Mouse (Mus musculus): ENCODE data around the gene Orai2. TPM values are rescaled to one million over a fixed set of nuclear protein-coding genes. Genes with fewer than 3 reads are reported as not detected.
A peak's percentile ranks its signal among the peaks of the same experiment; 100 is the strongest.
"Not testable (repeated sequence)": the region's sequence is repeated elsewhere in the genome, so short reads cannot be mapped to it uniquely, and the experiment has no call there.

The Orai2 gene
- polyA plus RNA-seq, 1 experiment = 113 TPM

- DNase-seq (ENCODE audit: low read depth in 1 of 2, low spot score in 2 of 2) = peak; percentile 91 to 96
- Histone ChIP-seq H3K27me3 (ENCODE audit: control insufficient read depth, insufficient read depth, low read length) (no peaks in the 10 kb centered on the region), H3K27ac (ENCODE audit: insufficient read depth, low read length) (peak within 1 kb of the TSS; percentile 70), H3K4me3 (ENCODE audit: extremely low read depth, insufficient read depth, insufficient read length) (peak within 1 kb of the TSS; percentile 87), H3K36me3 (ENCODE audit: control insufficient read depth, insufficient read depth, low read length) (peaks cover 2% of the 10 kb centered on the region), H3K4me1 (ENCODE audit: control insufficient read depth, insufficient read depth, insufficient read length) (peaks cover 7% of the 10 kb centered on the region; the same call in 1 of the 2 replicates)
- TF ChIP-seq POLR2A (IDR thresholded peaks at IDR 0.05; ENCODE audit: low read depth, low read length) (peak; percentile 78), CTCF (IDR thresholded peaks at IDR 0.05; ENCODE audit: extremely low read depth, insufficient read depth, insufficient read length, insufficient replicate concordance) (peak; percentile 97)
- WGBS = 3% methylated on average over 42 of the region's 42 CpGs
Observed at GRCm38 (mm10) chr5:136115891-136116783, 54.4 kb downstream of the Orai2 start, which contains the start of gene Polr2j. Gene Polr2j, plus strand, starts transcription at chr5:136116631.

DNA sequence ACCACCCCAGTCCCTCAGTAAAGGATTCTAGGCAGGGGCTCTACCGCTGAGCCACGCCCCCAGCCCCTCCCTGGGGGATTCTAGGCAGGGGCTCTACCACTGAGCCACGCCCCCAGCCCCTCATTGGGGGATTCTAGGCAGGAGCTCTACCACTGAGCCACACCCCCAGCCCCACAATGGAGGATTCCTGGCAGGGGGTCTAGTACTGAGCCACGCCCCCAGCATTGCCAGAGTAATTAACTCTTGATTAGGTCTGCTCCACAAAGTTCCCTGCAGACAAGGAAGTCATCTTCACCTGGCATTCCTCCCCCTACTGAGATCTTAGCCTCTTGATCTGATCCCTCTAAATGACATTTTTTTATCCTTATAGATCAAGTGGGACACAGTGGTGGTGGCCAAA lies 57.0 kb downstream of the Orai2 start:
- H3K27me3 ChIP-seq (ENCODE audit: control insufficient read depth, insufficient read depth, low read length); H3K36me3 ChIP-seq (ENCODE audit: control insufficient read depth, insufficient read depth, low read length); DNase-seq (ENCODE audit: low read depth in 1 of 2, low spot score in 2 of 2); H3K4me3 ChIP-seq (ENCODE audit: extremely low read depth, insufficient read depth, insufficient read length); H3K27ac ChIP-seq (ENCODE audit: insufficient read depth, low read length); H3K4me1 ChIP-seq (ENCODE audit: control insufficient read depth, insufficient read depth, insufficient read length): not testable (repeated sequence)
- WGBS = 56% methylated on average over 4 of the region's 4 CpGs

DNA sequence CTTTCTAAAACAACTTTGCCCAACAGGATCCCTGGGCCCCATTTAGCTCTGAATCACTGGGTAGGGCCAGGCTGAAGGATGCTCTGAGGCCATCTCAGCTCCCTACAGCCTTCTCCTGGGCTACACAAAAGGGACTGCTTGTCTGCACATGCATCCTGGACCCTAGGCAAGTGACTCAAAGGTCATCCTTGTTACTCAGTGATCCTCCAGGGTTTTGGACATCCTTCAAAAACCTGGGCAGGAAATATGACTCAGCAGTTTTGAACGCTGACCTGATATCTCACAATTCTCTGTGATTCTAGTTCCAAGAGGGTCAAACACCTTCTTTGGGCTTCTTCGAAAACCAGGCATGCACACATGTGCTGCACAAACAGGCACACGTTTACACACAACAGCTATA lies 61.5 kb downstream of the Orai2 start:
- no peak for DNase-seq (ENCODE audit: low read depth in 1 of 2, low spot score in 2 of 2)
- H3K27ac ChIP-seq (ENCODE audit: insufficient read depth, low read length) = no peak overlapping the region
- no peaks in the 10 kb centered on the region for H3K4me1 ChIP-seq (ENCODE audit: control insufficient read depth, insufficient read depth, insufficient read length)
- H3K4me3 ChIP-seq (ENCODE audit: extremely low read depth, insufficient read depth, insufficient read length) = no peak overlapping the region
- TF ChIP-seq CTCF (IDR thresholded peaks at IDR 0.05; ENCODE audit: extremely low read depth, insufficient read depth, insufficient read length, insufficient replicate concordance) = no peak
- TF ChIP-seq POLR2A (IDR thresholded peaks at IDR 0.05; ENCODE audit: low read depth, low read length) = no peak
- H3K36me3 ChIP-seq (ENCODE audit: control insufficient read depth, insufficient read depth, low read length) = no peaks in the 10 kb centered on the region
- WGBS = 65% methylated on average over 3 of the region's 3 CpGs
- H3K27me3 ChIP-seq (ENCODE audit: control insufficient read depth, insufficient read depth, low read length) = no peaks in the 10 kb centered on the region

DNA sequence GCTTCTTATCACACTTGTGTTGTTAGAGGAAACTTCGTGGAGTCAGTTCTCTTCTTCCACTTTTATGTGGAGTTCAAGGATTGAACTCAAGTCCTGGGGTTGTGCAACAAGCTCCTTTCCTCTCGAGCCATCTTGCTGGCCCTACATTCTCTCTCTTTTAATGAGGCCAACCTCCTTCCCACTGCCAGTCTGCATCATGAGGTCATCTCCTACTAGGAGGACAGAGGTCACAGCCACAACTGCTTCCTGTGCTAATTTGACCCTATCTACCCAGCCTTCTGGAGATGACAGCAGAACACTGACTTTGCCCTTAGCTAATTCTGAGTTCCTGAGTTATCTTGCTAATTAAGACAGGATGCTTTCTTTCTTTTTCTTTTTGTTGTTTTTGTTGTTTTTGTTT lies 62.0 kb downstream of the Orai2 start:
- 77% methylated on average over 2 of the region's 2 CpGs for WGBS

DNA sequence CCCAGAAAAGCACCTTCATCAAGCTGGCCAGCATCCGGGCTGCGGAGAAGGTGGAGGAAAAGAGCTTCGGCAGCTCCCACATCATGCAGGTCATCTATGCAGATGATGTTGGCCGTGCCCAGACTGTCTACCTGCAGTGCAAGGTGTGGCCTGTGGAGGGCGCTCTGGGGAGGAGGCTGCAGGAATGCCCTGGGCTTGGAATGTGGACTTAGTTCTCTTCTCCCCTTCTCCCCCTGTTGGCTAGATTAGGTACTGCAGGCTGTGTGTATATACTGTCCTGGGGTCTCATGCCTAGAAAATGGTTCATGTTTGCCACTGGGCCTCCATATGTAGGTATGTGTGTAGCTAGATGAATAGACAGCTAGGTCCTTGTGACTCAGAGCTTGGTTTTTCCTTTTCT lies 66.0 kb downstream of the Orai2 start:
- peaks cover 4% of the 10 kb centered on the region; the same call in 1 of the 2 replicates for H3K4me1 ChIP-seq (ENCODE audit: control insufficient read depth, insufficient read depth, insufficient read length)
- no peak for DNase-seq (ENCODE audit: low read depth in 1 of 2, low spot score in 2 of 2)
- H3K4me3 ChIP-seq (ENCODE audit: extremely low read depth, insufficient read depth, insufficient read length) = no peak overlapping the region
- H3K27ac ChIP-seq (ENCODE audit: insufficient read depth, low read length) = no peak overlapping the region
- TF ChIP-seq POLR2A (IDR thresholded peaks at IDR 0.05; ENCODE audit: low read depth, low read length) (no peak), CTCF (IDR thresholded peaks at IDR 0.05; ENCODE audit: extremely low read depth, insufficient read depth, insufficient read length, insufficient replicate concordance) (peak; percentile 16; the same call in 1 of the 2 replicates)
- WGBS = 97% methylated on average over 5 of the region's 5 CpGs
- no peaks in the 10 kb centered on the region for H3K27me3 ChIP-seq (ENCODE audit: control insufficient read depth, insufficient read depth, low read length)
- H3K36me3 ChIP-seq (ENCODE audit: control insufficient read depth, insufficient read depth, low read length) = no peaks in the 10 kb centered on the region; the same call in 1 of the 2 replicates

More for the DNA sequence above, 62.0 kb downstream of the Orai2 start:
- TF ChIP-seq CTCF (IDR thresholded peaks at IDR 0.05; ENCODE audit: extremely low read depth, insufficient read depth, insufficient read length, insufficient replicate concordance) = no peak
- Histone ChIP-seq H3K27me3 (ENCODE audit: control insufficient read depth, insufficient read depth, low read length) (no peaks in the 10 kb centered on the region), H3K4me1 (ENCODE audit: control insufficient read depth, insufficient read depth, insufficient read length) (no peaks in the 10 kb centered on the region), H3K36me3 (ENCODE audit: control insufficient read depth, insufficient read depth, low read length) (no peaks in the 10 kb centered on the region), H3K27ac (ENCODE audit: insufficient read depth, low read length) (no peak overlapping the region), H3K4me3 (ENCODE audit: extremely low read depth, insufficient read depth, insufficient read length) (no peak overlapping the region)
- DNase-seq (ENCODE audit: low read depth in 1 of 2, low spot score in 2 of 2) = no peak

DNA sequence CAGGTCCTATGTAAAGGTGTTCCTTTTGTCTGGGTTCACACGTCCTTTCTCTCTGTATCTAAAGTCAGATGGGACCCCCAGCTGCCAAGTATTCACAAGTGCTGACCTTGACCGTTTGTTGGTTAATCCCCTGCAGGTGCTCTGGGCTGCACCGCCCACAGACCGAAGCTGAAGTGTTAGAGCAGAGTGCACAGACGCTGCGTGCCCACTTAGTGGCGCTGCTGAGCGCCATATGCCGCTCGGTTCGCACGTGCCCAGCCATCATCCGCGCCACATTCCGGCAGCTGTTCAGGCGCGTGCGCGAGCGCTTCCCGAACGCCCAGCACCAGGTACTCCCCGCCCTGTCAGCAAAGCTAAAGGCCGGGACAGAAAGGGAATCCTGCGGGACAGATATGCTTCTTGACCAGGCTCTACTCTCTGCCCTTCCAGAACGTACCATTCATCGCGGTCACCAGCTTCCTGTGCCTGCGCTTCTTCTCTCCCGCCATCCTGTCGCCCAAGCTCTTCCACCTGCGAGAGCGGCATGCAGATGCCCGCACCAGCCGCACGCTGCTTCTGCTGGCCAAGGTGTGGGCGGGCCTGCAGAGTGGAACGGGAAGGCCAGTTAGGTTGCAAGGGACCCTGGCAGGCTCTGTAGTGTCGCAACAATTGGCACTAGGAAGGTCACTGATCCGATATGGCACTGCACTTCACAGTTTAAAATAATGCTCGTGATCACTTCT lies 68.3 kb downstream of the Orai2 start:
- H3K27me3 ChIP-seq (ENCODE audit: control insufficient read depth, insufficient read depth, low read length) = no peaks in the 10 kb centered on the region
- peaks cover 4% of the 10 kb centered on the region; the same call in 1 of the 2 replicates for H3K4me1 ChIP-seq (ENCODE audit: control insufficient read depth, insufficient read depth, insufficient read length)
- TF ChIP-seq POLR2A (IDR thresholded peaks at IDR 0.05; ENCODE audit: low read depth, low read length) (no peak), CTCF (IDR thresholded peaks at IDR 0.05; ENCODE audit: extremely low read depth, insufficient read depth, insufficient read length, insufficient replicate concordance) (peak; percentile 82)
- peak overlapping the region; percentile 52; the same call in 1 of the 2 replicates for H3K4me3 ChIP-seq (ENCODE audit: extremely low read depth, insufficient read depth, insufficient read length)
- WGBS = 13% methylated on average over 41 of the region's 41 CpGs
- H3K36me3 ChIP-seq (ENCODE audit: control insufficient read depth, insufficient read depth, low read length) = no peaks in the 10 kb centered on the region; the same call in 1 of the 2 replicates
- DNase-seq (ENCODE audit: low read depth in 1 of 2, low spot score in 2 of 2) = peak; percentile 35 to 57
- no peak overlapping the region for H3K27ac ChIP-seq (ENCODE audit: insufficient read depth, low read length)
